Mouse (Mus musculus) neural tube, embryonic 13.5 days (tissue): ENCODE measurements around the gene Gm17409. TPM values are rescaled to one million over a fixed set of nuclear protein-coding genes. Genes with fewer than 3 reads are reported as not detected.

Source experiments
- ATAC-seq: fragments of 200-750 bp; cut with Nextera tagmentation; 2 replicates; pipeline ENCODE4 v1.8.0; 2017; ENCODE audit warnings: low read depth, mild to moderate bottlenecking, moderate TSS enrichment, moderate library complexity
- H3K27ac ChIP-seq: fragments of 300-500 bp; sonication (generic); replicated peaks from 2 replicates; pipeline ENCODE4 v1.5.1; 2015; ENCODE audit warnings: moderate library complexity, mild to moderate bottlenecking, inconsistent platforms
- H3K27me3 ChIP-seq: fragments of 300-500 bp; sonication (generic); 2 replicates; pipeline ENCODE4 v1.6.1; 2015; ENCODE audit warnings: mild to moderate bottlenecking, inconsistent platforms
- H3K36me3 ChIP-seq: fragments of 300-500 bp; sonication (generic); 2 replicates; pipeline ENCODE4 v1.6.1; 2015; ENCODE audit warnings: mild to moderate bottlenecking, inconsistent platforms
- H3K4me1 ChIP-seq: fragments of 300-500 bp; sonication (generic); replicated peaks from 2 replicates; pipeline ENCODE4 v1.6.1; 2015; ENCODE audit warnings: inconsistent platforms
- H3K4me2 ChIP-seq: fragments of 300-500 bp; sonication (generic); 2 replicates; pipeline ENCODE4 v1.6.1; 2015; ENCODE audit warnings: inconsistent platforms, mild to moderate bottlenecking, moderate library complexity
- H3K4me3 ChIP-seq: fragments of 300-500 bp; sonication (generic); 2 replicates; pipeline ENCODE4 v1.5.1; 2015; ENCODE audit warnings: mild to moderate bottlenecking, inconsistent platforms
- H3K9ac ChIP-seq: fragments of 300-500 bp; sonication (generic); 2 replicates; pipeline ENCODE4 v1.6.1; 2015; ENCODE audit warnings: moderate library complexity, mild to moderate bottlenecking, inconsistent platforms
- H3K9me3 ChIP-seq: fragments of 300-500 bp; sonication (generic); 2 replicates; pipeline ENCODE4 v1.6.1; 2016; ENCODE audit warnings: inconsistent platforms
- WGBS: fragments of 180-500 bp; shearing (Covaris S2); methylation state at CpG from one replicate; pipeline ENCODE4 v1.1.7; 2015; 5-methylcytosine and 5-hydroxymethylcytosine counted together
- polyA plus RNA-seq: library from polyadenylated mRNA; unstranded; fragments of >200 nt; fragmentation: Nextera tagmentation; extraction: Ambion mirVana; gene quantifications from 2 replicates; pipeline ENCODE4 v1.2.1, GENCODE M21; 2015

The Gm17409 gene
- polyA plus RNA-seq, 1 experiment from 2014 or later: not detected

DNA sequence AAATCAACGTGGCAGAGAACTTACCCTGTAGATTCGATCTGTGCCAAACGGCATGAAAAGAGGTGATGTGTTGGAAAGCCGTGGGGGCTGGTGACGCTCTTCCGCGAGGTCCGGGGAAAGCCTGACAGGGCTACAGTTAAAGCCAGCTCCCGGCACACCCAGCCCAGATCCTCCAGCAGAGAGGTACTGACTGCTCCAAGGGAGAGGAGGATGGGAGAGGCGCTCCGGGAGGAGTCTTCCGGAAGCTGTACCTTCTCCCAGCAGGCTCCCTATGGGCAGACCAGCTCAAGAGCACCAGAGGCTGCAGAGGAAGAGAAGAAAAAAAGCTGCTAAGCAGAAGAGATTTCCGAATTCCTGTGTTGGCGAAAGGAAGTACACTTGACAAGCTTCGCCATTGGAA lies 46.1 kb downstream of the Gm17409 start:
- H3K4me1 ChIP-seq: peaks cover 13% of the 10 kb centered on the region
- H3K9ac ChIP-seq: no peak overlapping the region
- H3K27me3 ChIP-seq: no peaks in the 10 kb centered on the region
- H3K4me2 ChIP-seq: peak overlapping the region; percentile 10; the same call in 1 of the 2 replicates
- WGBS: 43% methylated on average over 15 of the region's 15 CpGs
- no peak overlapping the region for H3K27ac ChIP-seq
- ATAC-seq: no peak
- H3K4me3 ChIP-seq: no peak overlapping the region
- no peaks in the 10 kb centered on the region for H3K36me3 ChIP-seq
- H3K9me3 ChIP-seq: no peaks in the 10 kb centered on the region

DNA sequence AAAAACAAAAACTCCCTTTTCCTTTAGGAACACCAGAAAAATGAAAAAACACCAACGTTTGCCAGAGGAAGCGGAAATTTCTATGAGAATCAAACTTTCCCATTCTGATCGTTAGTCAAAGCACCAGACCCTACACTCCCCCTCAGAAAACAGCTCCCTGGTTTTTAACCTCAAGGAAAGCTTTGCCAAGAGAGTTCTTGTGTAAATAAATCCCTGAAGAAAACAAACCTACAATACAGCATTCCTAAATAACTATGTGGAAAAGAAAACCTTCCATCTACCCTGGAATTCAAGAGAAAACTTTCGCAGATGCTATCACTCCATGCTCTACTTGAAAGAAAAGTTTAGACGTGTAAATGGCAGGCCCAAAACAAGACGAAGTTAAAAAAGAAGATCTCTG lies 47.0 kb downstream of the Gm17409 start:
- Histone ChIP-seq H3K27ac (no peak overlapping the region), H3K9me3 (no peaks in the 10 kb centered on the region), H3K4me3 (no peak overlapping the region), H3K36me3 (no peaks in the 10 kb centered on the region), H3K9ac (no peak overlapping the region), H3K4me1 (peaks cover 13% of the 10 kb centered on the region), H3K27me3 (no peaks in the 10 kb centered on the region), H3K4me2 (no peak overlapping the region)
- 79% methylated on average over 6 of the region's 6 CpGs for WGBS
- no peak for ATAC-seq

DNA sequence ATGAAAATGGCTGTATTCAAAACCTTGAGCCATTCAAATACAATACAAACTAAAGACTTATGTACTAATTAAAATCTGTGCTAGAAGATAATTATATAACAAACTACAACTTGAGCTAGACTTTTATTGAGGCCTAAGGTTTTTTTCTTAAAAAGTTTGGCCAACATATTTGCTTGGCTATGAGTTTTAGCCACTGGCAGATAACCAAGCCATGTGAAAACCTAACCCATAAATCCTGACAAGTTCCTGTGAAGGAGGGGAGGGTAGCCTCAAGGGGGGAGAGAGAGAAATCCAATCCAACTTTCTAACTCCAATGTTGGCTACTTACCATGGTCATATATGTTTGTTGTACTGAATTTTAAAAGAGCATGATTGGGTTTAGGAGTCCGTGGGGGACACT lies 48.6 kb downstream of the Gm17409 start:
- Histone ChIP-seq H3K36me3 (no peaks in the 10 kb centered on the region), H3K4me3 (no peak overlapping the region), H3K4me1 (peaks cover 24% of the 10 kb centered on the region), H3K27ac (no peak overlapping the region), H3K4me2 (no peak overlapping the region), H3K27me3 (no peaks in the 10 kb centered on the region), H3K9ac (no peak overlapping the region), H3K9me3 (no peaks in the 10 kb centered on the region)
- WGBS: 79% methylated on average over 1 of the region's 1 CpGs
- ATAC-seq: no peak

Other genes with a start within 250 kb of the Gm17409 start
- gene Acvr1c, start 112.2 kb upstream of the Gm17409 start, polyA plus RNA-seq: 0.40 and 1.2 TPM in 2 replicates
- gene Acvr1, start 97.0 kb downstream of the Gm17409 start, polyA plus RNA-seq: 4.4 and 5.4 TPM in 2 replicates
- gene Upp2, start 97.2 kb downstream of the Gm17409 start, polyA plus RNA-seq: 10.5 and 13.1 TPM in 2 replicates